Mouse (Mus musculus) induced T-regulatory cell, adult 2 months (primary cell): ENCODE results near the gene Rufy2.
A peak's percentile ranks its signal among the peaks of the same experiment; 100 is the strongest.

Experiments used
- DNase-seq: peaks from one replicate; pipeline ENCODE4 v3.0.0-alpha.2; 2012; ENCODE audit warnings: low read depth

The Rufy2 gene

GRCm38 (mm10) chr10:62980039-62980954 is at the start of gene Rufy2:
Rufy2 (plus strand) TSS chr10:62980223.
- DNase-seq, result peak; percentile 95

- no peak for DNase-seq
Observed at GRCm38 (mm10) chr10:62932381-62932780, 47.6 kb upstream of the Rufy2 start.

- peak; percentile 28 for DNase-seq
Observed at GRCm38 (mm10) chr10:62944975-62945580, 34.9 kb upstream of the Rufy2 start.

GRCm38 (mm10) chr10:62946738-62947471 is 33.1 kb upstream of the Rufy2 start, which contains the start of gene Dna2:
Dna2 (plus strand) TSS chr10:62947026.
- DNase-seq, result peak; percentile 89

GRCm38 (mm10) chr10:62948551-62948950 is 31.5 kb upstream of the Rufy2 start:
- DNase-seq, result peak; percentile 12

- DNase-seq, result no peak
Observed at GRCm38 (mm10) chr10:62963956-62964355, 16.1 kb upstream of the Rufy2 start.

GRCm38 (mm10) chr10:62965796-62966195 is 14.2 kb upstream of the Rufy2 start:
- DNase-seq, result no peak

- DNase-seq, result no peak
Observed at GRCm38 (mm10) chr10:62966291-62966690, 13.7 kb upstream of the Rufy2 start.

GRCm38 (mm10) chr10:62971821-62972220 is 8.2 kb upstream of the Rufy2 start:
- DNase-seq, result no peak

GRCm38 (mm10) chr10:62979667-62980038 is 370 bp upstream of the Rufy2 start:
- DNase-seq, result no peak

GRCm38 (mm10) chr10:62984072-62984471 is 4.0 kb downstream of the Rufy2 start:
- peak; percentile 89 for DNase-seq

- DNase-seq, result no peak
Observed at GRCm38 (mm10) chr10:62984495-62984894, 4.5 kb downstream of the Rufy2 start.

GRCm38 (mm10) chr10:62987341-62987740 is 7.3 kb downstream of the Rufy2 start:
- peak; percentile 78 for DNase-seq

GRCm38 (mm10) chr10:62990636-62991035 is 10.6 kb downstream of the Rufy2 start:
- DNase-seq, result no peak

GRCm38 (mm10) chr10:62993991-62994390 is 14.0 kb downstream of the Rufy2 start:
- no peak for DNase-seq

- no peak for DNase-seq
Observed at GRCm38 (mm10) chr10:63000584-63000983, 20.6 kb downstream of the Rufy2 start.

- DNase-seq, result no peak
Observed at GRCm38 (mm10) chr10:63003252-63003651, 23.2 kb downstream of the Rufy2 start.

- no peak for DNase-seq
Observed at GRCm38 (mm10) chr10:63004556-63004955, 24.5 kb downstream of the Rufy2 start.

- no peak for DNase-seq
Observed at GRCm38 (mm10) chr10:63008193-63008592, 28.2 kb downstream of the Rufy2 start.

- DNase-seq, result no peak
Observed at GRCm38 (mm10) chr10:63010268-63010667, 30.2 kb downstream of the Rufy2 start.

GRCm38 (mm10) chr10:63011556-63011955 is 31.5 kb downstream of the Rufy2 start:
- DNase-seq, result no peak

GRCm38 (mm10) chr10:63013476-63013875 is 33.5 kb downstream of the Rufy2 start:
- DNase-seq, result no peak

- DNase-seq, result no peak
Observed at GRCm38 (mm10) chr10:63014168-63014567, 34.1 kb downstream of the Rufy2 start.
